ENCODE assay signal across 22 mouse cellular contexts in genomic region chr1:123919606-123920005, GRCm38 (mm10).
DNase-seq lines count a peak whose midpoint lies in the region; ATAC-seq and TF ChIP-seq lines count a peak whose summit lies in the region.
"Had no signal": no experiment of that assay in that cellular context is flagged by ENCODE, and none has a peak within 500 bp of the region (broad histone marks: within the 10 kb centered on the region; RNA-seq: fewer than 3 reads in every experiment).

No protein-coding gene starts in this region.

- no peak for ATAC-seq in heart, embryonic 12.5 days (ENCODE audit: insufficient number of reproducible peaks, low FRiP score)
- ATAC-seq in monocyte, adult 5-6 weeks (replicated peaks; ENCODE audit: insufficient number of reproducible peaks, low FRiP score, low TSS enrichment, poor library complexity, severe bottlenecking): 0 out of 2 replicates have a peak, but pooled peaks have one; percentile 53
- no peak for ATAC-seq in hindbrain, postnatal 0 days
- ATAC-seq: activated CD4-positive, CD25-positive, alpha-beta regulatory T cell, adult 4 months; forebrain, embryonic 14.5 days; forebrain, postnatal 0 days had no signal

- no peak overlapping the region for H3K27ac ChIP-seq in heart, embryonic 12.5 days (ENCODE audit: poor library complexity, severe bottlenecking)
- peak overlapping the region; percentile 94 for H3K27ac ChIP-seq in bone marrow macrophage, adult 2 months (ENCODE audit: insufficient read depth, low read depth, low read length)
- peak overlapping the region; percentile 42 for H3K27ac ChIP-seq in macrophage
- H3K27ac ChIP-seq in hindbrain, postnatal 0 days: no peak overlapping the region
- H3K27ac ChIP-seq: embryonic facial prominence, embryonic 12.5 days; embryonic facial prominence, embryonic 15.5 days; gastrocnemius, adult 2 months; heart, embryonic 10.5 days; hindbrain, embryonic 13.5 days had no signal

- no peak overlapping the region for H3K9ac ChIP-seq in heart, embryonic 12.5 days
- no peak overlapping the region for H3K9ac ChIP-seq in hindbrain, postnatal 0 days (replicated peaks; ENCODE audit: low read length)
- H3K9ac ChIP-seq: embryonic facial prominence, embryonic 12.5 days; embryonic facial prominence, embryonic 15.5 days; forebrain, postnatal 0 days; hindbrain, embryonic 13.5 days had no signal

- no peaks in the 10 kb centered on the region for H3K9me3 ChIP-seq in heart, embryonic 12.5 days (replicated peaks)
- no peaks in the 10 kb centered on the region for H3K9me3 ChIP-seq in hindbrain, postnatal 0 days (ENCODE audit: low read length)
- H3K9me3 ChIP-seq: embryonic facial prominence, embryonic 12.5 days; embryonic facial prominence, embryonic 15.5 days; heart, embryonic 10.5 days; hindbrain, embryonic 13.5 days had no signal

- TF ChIP-seq CTCF in bone marrow macrophage, adult 2 months (IDR thresholded peaks at IDR 0.05; ENCODE audit: low read depth, low read length): no peak
- TF ChIP-seq CTCF in hindbrain, postnatal 0 days (IDR thresholded peaks at IDR 0.05; ENCODE audit: low read depth): no peak

- WGBS in heart, embryonic 12.5 days: 87% methylated on average over 1 of the region's 1 CpGs
- 83% methylated on average over 1 of the region's 1 CpGs for WGBS in macrophage (ENCODE audit: missing documents)
- 87% methylated on average over 1 of the region's 1 CpGs for WGBS in hindbrain, postnatal 0 days

- H3K4me2 ChIP-seq in heart, embryonic 12.5 days: no peak overlapping the region
- no peak overlapping the region for H3K4me2 ChIP-seq in hindbrain, postnatal 0 days (ENCODE audit: low read depth, low read length)
- H3K4me2 ChIP-seq: embryonic facial prominence, embryonic 12.5 days; embryonic facial prominence, embryonic 15.5 days; hindbrain, embryonic 13.5 days had no signal

- H3K4me3 ChIP-seq in heart, embryonic 12.5 days: no peak overlapping the region
- H3K4me3 ChIP-seq in bone marrow macrophage, adult 2 months (ENCODE audit: insufficient read depth, low read length): no peak overlapping the region
- H3K4me3 ChIP-seq in macrophage (ENCODE audit: inconsistent target): no peak overlapping the region
- no peak overlapping the region for H3K4me3 ChIP-seq in hindbrain, postnatal 0 days (ENCODE audit: low read length)
- H3K4me3 ChIP-seq: embryonic facial prominence, embryonic 12.5 days; embryonic facial prominence, embryonic 15.5 days; gastrocnemius, adult 2 months; heart, embryonic 10.5 days; hindbrain, embryonic 13.5 days had no signal

- DNase-seq in heart, adult 8-10 months (ENCODE audit: low spot score): peak; percentile 3
- DNase-seq in thymus, postnatal 4 days: no peak
- no peak for DNase-seq in right cerebral cortex, adult 2 months (ENCODE audit: low spot score in 2 of 2)
- no peak for DNase-seq in hindbrain, postnatal 0 days (ENCODE audit: low spot score)
- DNase-seq: adrenal gland, adult 8-10 months; adrenal gland, postnatal 25 days; cerebellum, adult 18-20 months; cerebellum, adult 9-10 months; cerebellum, postnatal 14 days; forebrain, postnatal 0 days; gastrocnemius, adult 2 months; gastrocnemius, postnatal 14 days had no signal

- no peaks in the 10 kb centered on the region for H3K79me2 ChIP-seq in macrophage (ENCODE audit: inconsistent target)

- no peaks in the 10 kb centered on the region for H3K27me3 ChIP-seq in heart, embryonic 12.5 days (replicated peaks)
- no peaks in the 10 kb centered on the region for H3K27me3 ChIP-seq in hindbrain, postnatal 0 days (ENCODE audit: insufficient read depth, low read length)
- H3K27me3 ChIP-seq: embryonic facial prominence, embryonic 12.5 days; embryonic facial prominence, embryonic 15.5 days; hindbrain, embryonic 13.5 days had no signal

- no peaks in the 10 kb centered on the region for H3K4me1 ChIP-seq in heart, embryonic 12.5 days (replicated peaks)
- H3K4me1 ChIP-seq in bone marrow macrophage, adult 2 months (ENCODE audit: control insufficient read depth, insufficient read depth, low read length): peaks cover 8% of the 10 kb centered on the region
- H3K4me1 ChIP-seq in hindbrain, postnatal 0 days (ENCODE audit: insufficient read depth, low read length): no peaks in the 10 kb centered on the region
- H3K4me1 ChIP-seq: embryonic facial prominence, embryonic 12.5 days; embryonic facial prominence, embryonic 15.5 days; heart, embryonic 10.5 days; hindbrain, embryonic 13.5 days had no signal

- no peaks in the 10 kb centered on the region for H3K36me3 ChIP-seq in heart, embryonic 12.5 days
- no peaks in the 10 kb centered on the region for H3K36me3 ChIP-seq in macrophage (ENCODE audit: inconsistent target)
- no peaks in the 10 kb centered on the region for H3K36me3 ChIP-seq in hindbrain, postnatal 0 days (ENCODE audit: insufficient read depth, low read length)
- H3K36me3 ChIP-seq: embryonic facial prominence, embryonic 12.5 days; embryonic facial prominence, embryonic 15.5 days; heart, embryonic 10.5 days; hindbrain, embryonic 13.5 days had no signal

- TF ChIP-seq POLR2A in bone marrow macrophage, adult 2 months (IDR thresholded peaks at IDR 0.05; ENCODE audit: borderline replicate concordance, low read depth, low read length): no peak

Comparison
In these comparisons a context has a peak if more than half of its experiments do, and no peak if none do; other contexts are left out.
1. H3K27ac ChIP-seq: peak in bone marrow macrophage, adult 2 months (single experiment) and macrophage (single experiment); none in heart, embryonic 12.5 days (single experiment) and hindbrain, postnatal 0 days (single experiment).